In the genomic region with DNA sequence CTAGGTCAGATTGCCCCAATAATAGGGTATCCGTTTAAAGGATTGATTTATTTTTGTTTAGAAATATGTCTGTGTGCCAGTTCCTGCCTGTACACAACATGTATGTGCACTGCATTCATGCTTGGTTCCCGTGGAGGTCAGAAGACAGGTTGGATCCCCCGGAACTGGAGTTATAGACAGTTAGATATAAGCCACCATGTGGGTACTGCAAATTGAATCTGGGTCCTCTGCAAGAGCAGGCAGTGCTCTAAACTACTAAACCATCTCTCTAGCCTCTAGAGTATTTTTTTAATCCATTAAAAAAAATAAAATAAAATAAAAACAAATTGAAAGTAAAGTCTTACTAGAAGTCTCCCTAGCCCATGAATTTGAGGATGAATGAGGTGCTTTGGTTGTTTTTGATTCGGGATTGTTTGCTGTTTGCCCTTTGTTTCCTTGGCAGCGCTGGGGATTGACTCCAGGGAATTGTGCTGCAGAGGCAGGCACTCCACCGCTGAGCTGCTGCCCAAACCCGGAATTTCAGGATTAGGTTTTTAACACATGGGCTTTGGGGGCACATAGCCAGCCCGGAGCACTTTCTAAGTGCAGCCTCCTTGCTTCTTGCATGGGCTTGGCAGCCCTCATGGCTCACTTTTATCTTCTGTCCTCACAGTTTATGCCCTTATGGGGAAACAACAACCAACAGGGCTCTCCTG, we compare ENCODE assay signal across 10 mouse cellular contexts.
DNase-seq lines count a peak whose midpoint lies in the region; ATAC-seq lines count a peak whose summit lies in the region.
"Had no signal": no experiment of that assay in that cellular context is flagged by ENCODE, and none has a peak within 500 bp of the region (broad histone marks: within the 10 kb centered on the region; RNA-seq: fewer than 3 reads in every experiment).

No protein-coding gene starts in this region.

- no peaks in the 10 kb centered on the region for H3K9me3 ChIP-seq in heart, embryonic 11.5 days (replicated peaks; ENCODE audit: control insufficient read depth, low read length)
- H3K9me3 ChIP-seq in heart, embryonic 14.5 days (ENCODE audit: control insufficient read depth, low read length) = no peaks in the 10 kb centered on the region
- H3K9me3 ChIP-seq in midbrain, embryonic 13.5 days = no peaks in the 10 kb centered on the region
- H3K9me3 ChIP-seq: embryonic facial prominence, embryonic 13.5 days; kidney, embryonic 15.5 days; lung, embryonic 15.5 days had no signal

- peak overlapping the region; percentile 8; the same call in 1 of the 2 replicates for H3K4me2 ChIP-seq in heart, embryonic 11.5 days
- peak overlapping the region; percentile 7; the same call in 1 of the 2 replicates for H3K4me2 ChIP-seq in heart, embryonic 14.5 days (ENCODE audit: low read length)
- H3K4me2 ChIP-seq in midbrain, embryonic 13.5 days (replicated peaks) = 0 out of 2 replicates have a peak overlapping the region, but pooled peaks have one; percentile 4
- H3K4me2 ChIP-seq: embryonic facial prominence, embryonic 13.5 days; kidney, embryonic 15.5 days; lung, embryonic 15.5 days had no signal

- no peaks in the 10 kb centered on the region for H3K27me3 ChIP-seq in heart, embryonic 11.5 days (ENCODE audit: control insufficient read depth, insufficient read depth, low read length)
- no peaks in the 10 kb centered on the region for H3K27me3 ChIP-seq in heart, embryonic 14.5 days (ENCODE audit: control insufficient read depth, insufficient read depth, low read length)
- H3K27me3 ChIP-seq in midbrain, embryonic 13.5 days = 0 out of 2 replicates have a peak, but pooled peaks cover 2% of the 10 kb centered on the region
- H3K27me3 ChIP-seq: embryonic facial prominence, embryonic 13.5 days; kidney, embryonic 15.5 days; lung, embryonic 15.5 days had no signal

- peaks cover 15% of the 10 kb centered on the region for H3K4me1 ChIP-seq in heart, embryonic 11.5 days (ENCODE audit: control insufficient read depth, insufficient read depth, low read length)
- peaks cover 9 to 27% of the 10 kb centered on the region in 2 experiments for H3K4me1 ChIP-seq in heart, embryonic 14.5 days (ENCODE audit: control insufficient read depth in 2 of 2, insufficient read depth in 2 of 2, low read length in 2 of 2)
- peaks cover 30% of the 10 kb centered on the region for H3K4me1 ChIP-seq in midbrain, embryonic 13.5 days (replicated peaks)

- 29% methylated on average over 8 of the region's 8 CpGs for WGBS in heart, embryonic 11.5 days (ENCODE audit: insufficient replicate concordance)
- WGBS in heart, embryonic 14.5 days = 37% methylated on average over 8 of the region's 8 CpGs
- 20% methylated on average over 8 of the region's 8 CpGs for WGBS in midbrain, embryonic 13.5 days

- H3K36me3 ChIP-seq in heart, embryonic 11.5 days (ENCODE audit: control insufficient read depth, insufficient read depth, low read length) = no peaks in the 10 kb centered on the region
- no peaks in the 10 kb centered on the region for H3K36me3 ChIP-seq in heart, embryonic 14.5 days (ENCODE audit: control insufficient read depth, insufficient read depth, low read length)
- H3K36me3 ChIP-seq in midbrain, embryonic 13.5 days = no peaks in the 10 kb centered on the region
- H3K36me3 ChIP-seq: embryonic facial prominence, embryonic 13.5 days; kidney, embryonic 15.5 days; lung, embryonic 15.5 days had no signal

- H3K9ac ChIP-seq in heart, embryonic 11.5 days (ENCODE audit: low read depth, low read length) = no peak overlapping the region
- H3K9ac ChIP-seq in heart, embryonic 14.5 days (ENCODE audit: low read length) = peak overlapping the region; percentile 30; the same call in 1 of the 2 replicates
- no peak overlapping the region for H3K9ac ChIP-seq in midbrain, embryonic 13.5 days (replicated peaks)
- H3K9ac ChIP-seq: embryonic facial prominence, embryonic 13.5 days; kidney, embryonic 15.5 days; lung, embryonic 15.5 days had no signal

- H3K4me3 ChIP-seq in heart, embryonic 11.5 days (ENCODE audit: low read depth, low read length) = no peak overlapping the region
- no peak overlapping the region for H3K4me3 ChIP-seq in heart, embryonic 14.5 days (ENCODE audit: control insufficient read depth in 1 of 2, insufficient read depth in 1 of 2, low read depth in 1 of 2, low read length in 2 of 2)
- no peak overlapping the region for H3K4me3 ChIP-seq in midbrain, embryonic 13.5 days (replicated peaks)
- H3K4me3 ChIP-seq: embryonic facial prominence, embryonic 13.5 days; kidney, embryonic 15.5 days; lung, embryonic 15.5 days had no signal

- DNase-seq in heart, adult 8-10 months (ENCODE audit: low spot score) = no peak
- peak; percentile 88 for DNase-seq in adipocyte (ENCODE audit: low spot score)
- no peak for DNase-seq in layer of hippocampus, adult 18-20 months (ENCODE audit: low spot score in 2 of 2)
- DNase-seq in testis, postnatal 14 days (ENCODE audit: low spot score) = no peak

- ATAC-seq in heart, embryonic 11.5 days (replicated peaks; ENCODE audit: insufficient number of reproducible peaks, low FRiP score, low TSS enrichment) = no peak
- ATAC-seq in heart, embryonic 14.5 days (ENCODE audit: insufficient number of reproducible peaks, insufficient read depth, low FRiP score, low read depth) = no peak
- ATAC-seq in midbrain, embryonic 13.5 days = no peak

- H3K27ac ChIP-seq in heart, embryonic 11.5 days (ENCODE audit: low read depth, low read length) = no peak overlapping the region
- peak overlapping the region in 1 of 2 experiments; percentile 25; a peak in 2 of 4 replicates for H3K27ac ChIP-seq in heart, embryonic 14.5 days (replicated peaks in 1 of 2; ENCODE audit: control insufficient read depth in 1 of 2, insufficient read depth in 1 of 2, low read depth in 2 of 2, low read length in 2 of 2)
- H3K27ac ChIP-seq in midbrain, embryonic 13.5 days = 0 out of 2 replicates have a peak overlapping the region, but pooled peaks have one; percentile 17
- H3K27ac ChIP-seq: kidney, embryonic 15.5 days had no signal
